Mouse (Mus musculus): ENCODE measurements around the gene BC049762.

DNA sequence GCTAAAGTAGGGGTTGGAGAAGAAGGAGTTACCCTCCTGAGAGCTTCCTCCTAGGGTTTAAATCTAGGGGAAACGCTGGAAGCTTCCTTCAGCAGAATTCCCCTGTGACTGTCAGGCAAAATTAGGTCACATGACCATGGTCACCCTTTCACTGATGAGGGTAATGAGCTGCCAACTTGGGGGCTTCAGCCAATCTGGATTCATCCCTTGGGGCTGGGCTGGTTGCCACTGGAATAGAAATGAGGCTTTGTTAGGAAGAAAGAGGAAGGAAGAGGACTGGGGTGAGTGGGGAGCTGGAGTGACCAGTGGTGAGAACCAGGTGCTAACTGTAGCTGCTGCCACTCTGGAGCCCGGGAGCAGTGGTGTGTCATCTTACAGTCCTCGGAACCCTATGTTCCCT is 32.9 kb upstream of the BC049762 start:
- TF ChIP-seq POLR2A (IDR thresholded peaks at IDR 0.05; ENCODE audit: insufficient read length, low read depth) = no peak
- TF ChIP-seq MYOG (IDR thresholded peaks at IDR 0.05; ENCODE audit: control insufficient read depth in 1 of 3, insufficient read depth in 1 of 3, insufficient read length in 2 of 3, low read depth in 2 of 3) = no peak
- no peak for TF ChIP-seq POLR2AphosphoS2 (IDR thresholded peaks at IDR 0.05; ENCODE audit: insufficient read length, low read depth)
- TF ChIP-seq E2F4 (IDR thresholded peaks at IDR 0.05; ENCODE audit: insufficient read depth) = no peak
- no peak for TF ChIP-seq USF1 (IDR thresholded peaks at IDR 0.05; ENCODE audit: low read depth)
- no peak for TF ChIP-seq MYOD1 (IDR thresholded peaks at IDR 0.05; ENCODE audit: control insufficient read depth in 1 of 3, insufficient read length in 2 of 3, low read depth in 2 of 3)
- no peak for TF ChIP-seq CEBPB (IDR thresholded peaks at IDR 0.05; ENCODE audit: insufficient read depth, poor library complexity, severe bottlenecking)
- no peak for TF ChIP-seq TCF12 (IDR thresholded peaks at IDR 0.05; ENCODE audit: insufficient read depth, poor library complexity, severe bottlenecking)
- no peak for TF ChIP-seq MAX (IDR thresholded peaks at IDR 0.05; ENCODE audit: low read depth)

Measured in myocyte (in vitro differentiated cells).